Mouse (Mus musculus) effector memory CD4-positive, alpha-beta T cell, adult 5 months (primary cell): ENCODE data around the gene Olfr747. TPM values are rescaled to one million over a fixed set of nuclear protein-coding genes. Genes with fewer than 3 reads are reported as not detected.

Experiments used
- polyA plus RNA-seq: library from polyadenylated mRNA; unstranded; fragments of 100-300 nt; shearing (Covaris generic); gene quantifications from one replicate; pipeline ENCODE4 v1.2.1, GENCODE M21; 2017

Olfr747 gene
- not detected for polyA plus RNA-seq

GRCm38 (mm10) chr14:50693106-50693505 is at the start of gene Olfr747:
Gene Olfr747 (minus strand): TSS chr14:50693206.

GRCm38 (mm10) chr14:50707073-50707472 is 14.1 kb upstream of the Olfr747 start, which contains the start of gene Olfr748:
Gene Olfr748 (plus strand): TSS chr14:50707373.

GRCm38 (mm10) chr14:50646783-50647182 is 46.2 kb downstream of the Olfr747 start, which contains the start of gene Olfr746:
Gene Olfr746 (plus strand): TSS chr14:50647083.

GRCm38 (mm10) chr14:50639088-50639487 is 53.9 kb downstream of the Olfr747 start, which contains the start of gene Olfr745:
Gene Olfr745 (plus strand): TSS chr14:50639388.

Other genes with a start within 250 kb of the Olfr747 start
- not detected for gene Olfr740, start 247.7 kb downstream of the Olfr747 start, polyA plus RNA-seq
- not detected for gene Olfr741, start 220.5 kb downstream of the Olfr747 start, polyA plus RNA-seq
- gene Olfr742, start 189.6 kb downstream of the Olfr747 start, polyA plus RNA-seq = not detected
- gene Olfr743, start 171.4 kb downstream of the Olfr747 start, polyA plus RNA-seq = not detected
- gene Olfr744, start 78.3 kb downstream of the Olfr747 start, polyA plus RNA-seq = not detected
- not detected for gene Olfr745, start 53.8 kb downstream of the Olfr747 start, polyA plus RNA-seq
- gene Olfr746, start 46.1 kb downstream of the Olfr747 start, polyA plus RNA-seq = not detected
- 0.14 TPM for gene Olfr748, start 14.2 kb upstream of the Olfr747 start, polyA plus RNA-seq
- gene Olfr749, start 51.9 kb upstream of the Olfr747 start, polyA plus RNA-seq = 0.37 TPM
- gene Ttc5, start 92.3 kb upstream of the Olfr747 start, polyA plus RNA-seq = 67.1 TPM
- gene Ccnb1ip1, start 114.5 kb upstream of the Olfr747 start, polyA plus RNA-seq = not detected
- gene Parp2, start 114.6 kb upstream of the Olfr747 start, polyA plus RNA-seq = 49.1 TPM
- gene Tep1, start 177.4 kb upstream of the Olfr747 start, polyA plus RNA-seq = 12.7 TPM
- gene Klhl33, start 204.3 kb upstream of the Olfr747 start, polyA plus RNA-seq = 0.15 TPM
- gene Osgep, start 231.7 kb upstream of the Olfr747 start, polyA plus RNA-seq = 86.7 TPM
- gene Apex1, start 231.8 kb upstream of the Olfr747 start, polyA plus RNA-seq = 33.7 TPM
- 126 TPM for gene Pip4p1, start 237.7 kb upstream of the Olfr747 start, polyA plus RNA-seq
- gene Pnp, start 237.9 kb upstream of the Olfr747 start, polyA plus RNA-seq = 34.9 TPM